Mouse (Mus musculus) liver, embryonic 13.5 days (tissue): ENCODE measurements at regions not wholly inside any gene's neighbourhood (a gene's known extent, or its start where the extent isn't known, plus 50 kb on each side); places are given as distances from the start of the nearest gene placed in this dataset.

Experiments used
- ATAC-seq: fragments of 200-750 bp; cut with Nextera tagmentation; 2 replicates; pipeline ENCODE4 v1.8.0; 2017; ENCODE audit warnings: low read depth, mild to moderate bottlenecking, moderate number of reproducible peaks, moderate library complexity
- DNase-seq: peaks from one replicate; pipeline ENCODE4 v3.0.0; 2022
- H3K27ac ChIP-seq: fragments of 300-500 bp; sonication (generic); 2 replicates; pipeline ENCODE4 v1.5.1; 2015; ENCODE audit warnings: moderate library complexity, mild to moderate bottlenecking, inconsistent platforms
- H3K27me3 ChIP-seq: fragments of 300-500 bp; sonication (generic); 2 replicates; pipeline ENCODE4 v1.6.1; 2015; ENCODE audit warnings: mild to moderate bottlenecking, inconsistent platforms
- H3K36me3 ChIP-seq: fragments of 300-500 bp; sonication (generic); 2 replicates; pipeline ENCODE4 v1.6.1; 2015; ENCODE audit warnings: mild to moderate bottlenecking, inconsistent platforms
- H3K4me1 ChIP-seq: fragments of 300-500 bp; sonication (generic); replicated peaks from 2 replicates; pipeline ENCODE4 v1.6.1; 2015; ENCODE audit warnings: inconsistent platforms
- H3K4me2 ChIP-seq: fragments of 300-500 bp; sonication (generic); 2 replicates; pipeline ENCODE4 v1.6.1; 2015; ENCODE audit warnings: inconsistent platforms, mild to moderate bottlenecking, moderate library complexity
- H3K4me3 ChIP-seq: fragments of 300-500 bp; sonication (generic); replicated peaks from 2 replicates; pipeline ENCODE4 v1.5.1; 2015; ENCODE audit warnings: mild to moderate bottlenecking, inconsistent platforms
- H3K9ac ChIP-seq: fragments of 300-500 bp; sonication (generic); 2 replicates; pipeline ENCODE4 v1.6.1; 2015; ENCODE audit warnings: mild to moderate bottlenecking, inconsistent platforms
- H3K9me3 ChIP-seq: fragments of 300-500 bp; sonication (generic); replicated peaks from 2 replicates; pipeline ENCODE4 v1.6.1; 2016; ENCODE audit warnings: inconsistent platforms
- WGBS: fragments of 180-500 bp; shearing (Covaris S2); methylation state at CpG from one replicate; pipeline ENCODE4 v1.1.7; 2015; ENCODE audit not compliant: insufficient replicate concordance; 5-methylcytosine and 5-hydroxymethylcytosine counted together

- Histone ChIP-seq H3K36me3 (no peaks in the 10 kb centered on the region), H3K27ac (no peak overlapping the region), H3K27me3 (no peaks in the 10 kb centered on the region), H3K9me3 (no peaks in the 10 kb centered on the region), H3K4me1 (no peaks in the 10 kb centered on the region), H3K9ac (no peak overlapping the region), H3K4me2 (no peak overlapping the region), H3K4me3 (no peak overlapping the region)
- ATAC-seq (no peak), DNase-seq (no peak)
- 62% methylated on average over 7 of the region's 7 CpGs for WGBS
Measured at GRCm38 (mm10) chr1:88968142-88968541, 102.1 kb upstream of the Sh3bp4 start.

- DNase-seq: no peak
- Histone ChIP-seq H3K27me3 (no peaks in the 10 kb centered on the region), H3K9ac (no peak overlapping the region), H3K36me3 (no peaks in the 10 kb centered on the region), H3K9me3 (no peaks in the 10 kb centered on the region), H3K4me2 (no peak overlapping the region), H3K27ac (no peak overlapping the region), H3K4me1 (no peaks in the 10 kb centered on the region), H3K4me3 (no peak overlapping the region)
- 70% methylated on average over 7 of the region's 7 CpGs for WGBS
- ATAC-seq: no peak
Measured at GRCm38 (mm10) chr1:88969016-88969415, 101.2 kb upstream of the Sh3bp4 start.

- 77% methylated on average over 3 of the region's 3 CpGs for WGBS
- no peak for DNase-seq
Measured at GRCm38 (mm10) chr1:88969630-88970029, 100.6 kb upstream of the Sh3bp4 start.

GRCm38 (mm10) chr1:88976101-88976500 is 94.1 kb upstream of the Sh3bp4 start:
- DNase-seq: no peak
- Histone ChIP-seq H3K4me3 (no peak overlapping the region), H3K4me2 (no peak overlapping the region), H3K9ac (no peak overlapping the region), H3K4me1 (no peaks in the 10 kb centered on the region), H3K27ac (no peak overlapping the region), H3K27me3 (no peaks in the 10 kb centered on the region), H3K9me3 (0 out of 2 replicates have a peak, but pooled peaks cover 3% of the 10 kb centered on the region), H3K36me3 (no peaks in the 10 kb centered on the region)
- no peak for ATAC-seq
- WGBS: 73% methylated on average over 8 of the region's 8 CpGs

More at GRCm38 (mm10) chr1:88969630-88970029, 100.6 kb upstream of the Sh3bp4 start:
- no peaks in the 10 kb centered on the region for H3K9me3 ChIP-seq
- no peak for ATAC-seq
- H3K36me3 ChIP-seq: no peaks in the 10 kb centered on the region
- no peak overlapping the region for H3K27ac ChIP-seq
- no peak overlapping the region for H3K9ac ChIP-seq
- no peak overlapping the region for H3K4me3 ChIP-seq
- H3K4me1 ChIP-seq: no peaks in the 10 kb centered on the region
- H3K27me3 ChIP-seq: no peaks in the 10 kb centered on the region
- H3K4me2 ChIP-seq: no peak overlapping the region

- H3K27ac ChIP-seq: no peak overlapping the region
- no peak for DNase-seq
- no peak overlapping the region for H3K4me3 ChIP-seq
- no peak overlapping the region for H3K9ac ChIP-seq
- no peaks in the 10 kb centered on the region for H3K9me3 ChIP-seq
- H3K4me2 ChIP-seq: no peak overlapping the region
- no peaks in the 10 kb centered on the region for H3K27me3 ChIP-seq
- H3K4me1 ChIP-seq: no peaks in the 10 kb centered on the region
- no peak for ATAC-seq
- H3K36me3 ChIP-seq: no peaks in the 10 kb centered on the region
Measured at GRCm38 (mm10) chr1:88988011-88988695, 82.1 kb upstream of the Sh3bp4 start.

- no peak for ATAC-seq
- no peak overlapping the region for H3K4me2 ChIP-seq
- H3K27ac ChIP-seq: no peak overlapping the region
- no peak for DNase-seq
- H3K4me1 ChIP-seq: no peaks in the 10 kb centered on the region
- H3K27me3 ChIP-seq: no peaks in the 10 kb centered on the region
- H3K9ac ChIP-seq: no peak overlapping the region
- no peaks in the 10 kb centered on the region for H3K9me3 ChIP-seq
- H3K36me3 ChIP-seq: no peaks in the 10 kb centered on the region
- H3K4me3 ChIP-seq: no peak overlapping the region
- WGBS: 63% methylated on average over 12 of the region's 12 CpGs
Measured at GRCm38 (mm10) chr1:88994588-88995331, 75.5 kb upstream of the Sh3bp4 start.

GRCm38 (mm10) chr1:88995945-88996344 is 74.3 kb upstream of the Sh3bp4 start:
- H3K4me2 ChIP-seq: no peak overlapping the region
- H3K4me1 ChIP-seq: no peaks in the 10 kb centered on the region
- no peaks in the 10 kb centered on the region for H3K27me3 ChIP-seq
- ATAC-seq: no peak
- H3K27ac ChIP-seq: no peak overlapping the region
- no peaks in the 10 kb centered on the region for H3K36me3 ChIP-seq
- no peak for DNase-seq
- no peak overlapping the region for H3K4me3 ChIP-seq
- no peak overlapping the region for H3K9ac ChIP-seq
- H3K9me3 ChIP-seq: no peaks in the 10 kb centered on the region
- WGBS: 41% methylated on average over 8 of the region's 8 CpGs

- H3K9me3 ChIP-seq: no peaks in the 10 kb centered on the region
- no peaks in the 10 kb centered on the region for H3K27me3 ChIP-seq
- no peak overlapping the region for H3K27ac ChIP-seq
- H3K36me3 ChIP-seq: no peaks in the 10 kb centered on the region
- ATAC-seq: no peak
- H3K4me3 ChIP-seq: no peak overlapping the region
- 55% methylated on average over 7 of the region's 7 CpGs for WGBS
- H3K9ac ChIP-seq: no peak overlapping the region
- no peaks in the 10 kb centered on the region for H3K4me1 ChIP-seq
- no peak overlapping the region for H3K4me2 ChIP-seq
- no peak for DNase-seq
Measured at GRCm38 (mm10) chr1:88996657-88997056, 73.6 kb upstream of the Sh3bp4 start.

- ATAC-seq: no peak
- 63% methylated on average over 12 of the region's 12 CpGs for WGBS
- Histone ChIP-seq H3K27me3 (no peaks in the 10 kb centered on the region), H3K27ac (no peak overlapping the region), H3K4me1 (no peaks in the 10 kb centered on the region), H3K9ac (no peak overlapping the region), H3K9me3 (no peaks in the 10 kb centered on the region), H3K4me2 (no peak overlapping the region), H3K36me3 (no peaks in the 10 kb centered on the region), H3K4me3 (no peak overlapping the region)
- no peak for DNase-seq
Measured at GRCm38 (mm10) chr1:88997847-88998246, 72.4 kb upstream of the Sh3bp4 start.

GRCm38 (mm10) chr1:89002326-89002725 is 67.9 kb upstream of the Sh3bp4 start:
- Histone ChIP-seq H3K27me3 (no peaks in the 10 kb centered on the region), H3K4me1 (no peaks in the 10 kb centered on the region), H3K27ac (no peak overlapping the region), H3K4me3 (no peak overlapping the region), H3K9me3 (no peaks in the 10 kb centered on the region), H3K4me2 (no peak overlapping the region), H3K9ac (no peak overlapping the region), H3K36me3 (no peaks in the 10 kb centered on the region)
- WGBS: 68% methylated on average over 3 of the region's 3 CpGs
- ATAC-seq (no peak), DNase-seq (no peak)

GRCm38 (mm10) chr1:89003752-89004151 is 66.5 kb upstream of the Sh3bp4 start:
- H3K27me3 ChIP-seq: no peaks in the 10 kb centered on the region
- H3K9me3 ChIP-seq: no peaks in the 10 kb centered on the region
- no peak overlapping the region for H3K9ac ChIP-seq
- no peaks in the 10 kb centered on the region for H3K4me1 ChIP-seq
- no peaks in the 10 kb centered on the region for H3K36me3 ChIP-seq
- ATAC-seq (no peak), DNase-seq (no peak)
- no peak overlapping the region for H3K4me3 ChIP-seq
- H3K27ac ChIP-seq: no peak overlapping the region
- WGBS: 51% methylated on average over 2 of the region's 2 CpGs
- no peak overlapping the region for H3K4me2 ChIP-seq

GRCm38 (mm10) chr1:89007476-89007875 is 62.7 kb upstream of the Sh3bp4 start:
- H3K4me3 ChIP-seq: no peak overlapping the region
- ATAC-seq (no peak), DNase-seq (no peak)
- H3K27me3 ChIP-seq: no peaks in the 10 kb centered on the region
- no peaks in the 10 kb centered on the region for H3K9me3 ChIP-seq
- H3K36me3 ChIP-seq: no peaks in the 10 kb centered on the region
- WGBS: 71% methylated on average over 7 of the region's 7 CpGs
- no peak overlapping the region for H3K4me2 ChIP-seq
- H3K4me1 ChIP-seq: no peaks in the 10 kb centered on the region
- H3K27ac ChIP-seq: no peak overlapping the region
- H3K9ac ChIP-seq: no peak overlapping the region
